Mouse (Mus musculus) ES-E14 (cell line): ENCODE measurements around the gene Gtf2f1. TPM values are rescaled to one million over a fixed set of nuclear protein-coding genes. Genes with fewer than 3 reads are reported as not detected.
A peak's percentile ranks its signal among the peaks of the same experiment; 100 is the strongest.

Source experiments
- DNase-seq: peaks from one replicate; pipeline ENCODE4 v3.0.0-alpha.2; 2013; ENCODE audit warnings: low read depth, low spot score
- H3K27ac ChIP-seq: 2 replicates; pipeline ENCODE4 v1.5.1; 2012; ENCODE audit warnings: low read depth, mild to moderate bottlenecking, low read length, moderate library complexity, mixed read lengths; ENCODE audit not compliant: poor library complexity, insufficient read depth, severe bottlenecking
- H3K36me3 ChIP-seq: 2 replicates; pipeline ENCODE4 v1.6.1; 2012; ENCODE audit warnings: mild to moderate bottlenecking, low read length, moderate library complexity, mixed read lengths; ENCODE audit not compliant: control insufficient read depth, poor library complexity, insufficient read depth, severe bottlenecking
- H3K4me1 ChIP-seq, 2 experiments: fragments of 150-350 bp in 1 of 2; sonication (generic) in 1 of 2; 2 replicates each; pipeline ENCODE4 v1.6.1; 2012; ENCODE audit warnings: low read length in 2 of 2, mild to moderate bottlenecking in 1 of 2, mixed read lengths in 1 of 2; ENCODE audit not compliant: control insufficient read depth in 2 of 2, insufficient read depth in 2 of 2, poor library complexity in 1 of 2
- H3K4me3 ChIP-seq, 2 experiments: fragments of 150-350 bp in 1 of 2; sonication (generic) in 1 of 2; 2 replicates each; pipeline ENCODE4 v1.5.1; 2012; ENCODE audit warnings: low read length in 2 of 2, low read depth in 1 of 2, mild to moderate bottlenecking in 1 of 2, mixed read lengths in 1 of 2; ENCODE audit not compliant: insufficient read depth in 1 of 2, poor library complexity in 1 of 2, severe bottlenecking in 1 of 2
- H3K9ac ChIP-seq: 2 replicates; pipeline ENCODE4 v1.6.1; 2012; ENCODE audit warnings: low read depth, mild to moderate bottlenecking, low read length, mixed read lengths; ENCODE audit not compliant: poor library complexity, insufficient read depth, severe bottlenecking
- H3K9me3 ChIP-seq: fragments of 150-350 bp; sonication (generic); 2 replicates; pipeline ENCODE4 v1.6.1; 2012; ENCODE audit warnings: low read depth, mild to moderate bottlenecking, low read length; ENCODE audit not compliant: control insufficient read depth, insufficient read depth
- CHD2 ChIP-seq: IDR thresholded peaks from 2 replicates; pipeline ENCODE4 v1.6.1; 2014; ENCODE audit warnings: mild to moderate bottlenecking, low read depth, low read length, inconsistent platforms
- HCFC1 ChIP-seq: IDR thresholded peaks from 2 replicates; pipeline ENCODE4 v1.6.1; 2012; ENCODE audit warnings: low read length, inconsistent platforms, borderline replicate concordance; ENCODE audit not compliant: insufficient read depth
- MAFK ChIP-seq: IDR thresholded peaks from 2 replicates; pipeline ENCODE4 v1.6.1; 2014; ENCODE audit warnings: mild to moderate bottlenecking, low read depth, low read length, inconsistent platforms; ENCODE audit not compliant: insufficient read depth
- ZC3H11A ChIP-seq: IDR thresholded peaks from 2 replicates; pipeline ENCODE4 v1.6.1; 2012; ENCODE audit warnings: low read depth, mild to moderate bottlenecking, inconsistent platforms, low read length, borderline replicate concordance
- ZNF384 ChIP-seq: IDR thresholded peaks from 2 replicates; pipeline ENCODE4 v1.6.1; 2012; ENCODE audit warnings: low read depth, low read length, inconsistent platforms
- in situ Hi-C, 2 experiments: fragments of 600-800 bp; cut with MboI; formaldehyde crosslinking; loops; one replicate each; pipeline ENCODE4 v1.15.1; 2025; ENCODE audit warnings: low sequenced_read_pairs in 2 of 2, inconsistent platforms in 1 of 2; ENCODE audit not compliant: unreplicated experiment in 2 of 2
- total RNA-seq: library from RNA; depleted of rRNA; stranded (reverse); fragments of 300-350 nt; gene quantifications from 2 replicates; pipeline ENCODE4 v1.2.3, GENCODE M21; 2012

Gtf2f1 gene
- total RNA-seq, 1 experiment, result 101 TPM

- in situ Hi-C loops, result no loop called here
- H3K36me3 ChIP-seq, result no peaks in the 10 kb centered on the region
- H3K9me3 ChIP-seq, result no peaks in the 10 kb centered on the region
- no peak overlapping the region for H3K9ac ChIP-seq
- no peak for TF ChIP-seq ZNF384
- peak overlapping the region in 1 of 2 experiments; percentile 27; a peak in 1 of 4 replicates for H3K4me3 ChIP-seq
- H3K4me1 ChIP-seq, result peaks cover 0 to 7% of the 10 kb centered on the region in 2 experiments; a peak in 2 of 4 replicates
- no peak for DNase-seq
- H3K27ac ChIP-seq, result no peak overlapping the region
Measured at GRCm38 (mm10) chr17:57038978-57039377, 27.9 kb upstream of the Gtf2f1 start.

GRCm38 (mm10) chr17:57032854-57033253 lies 21.8 kb upstream of the Gtf2f1 start:
- DNase-seq, result no peak
- peaks cover 3 to 8% of the 10 kb centered on the region in 2 experiments; a peak in 1 of 4 replicates for H3K4me1 ChIP-seq
- no peak for TF ChIP-seq ZC3H11A
- no peak for TF ChIP-seq CHD2
- TF ChIP-seq ZNF384, result no peak
- no peak for TF ChIP-seq MAFK
- TF ChIP-seq HCFC1, result no peak
- H3K27ac ChIP-seq, result no peak overlapping the region
- H3K36me3 ChIP-seq, result peaks cover 10% of the 10 kb centered on the region
- H3K4me3 ChIP-seq, result peak overlapping the region; percentile 66 to 72; a peak in 3 of 4 replicates
- in situ Hi-C loops, result no loop called here
- no peaks in the 10 kb centered on the region for H3K9me3 ChIP-seq
- H3K9ac ChIP-seq, result peak overlapping the region; percentile 80; the same call in 1 of the 2 replicates

- H3K27ac ChIP-seq, result peak overlapping the region; percentile 35
Measured at GRCm38 (mm10) chr17:57031661-57032420, 20.8 kb upstream of the Gtf2f1 start.

GRCm38 (mm10) chr17:57030931-57031660 lies 20.0 kb upstream of the Gtf2f1 start, which contains the start of gene Khsrp:
Gene Khsrp, minus strand, starts transcription at chr17:57031522.
- peak; percentile 9; the same call in 1 of the 2 replicates for TF ChIP-seq HCFC1
- no peak for TF ChIP-seq ZNF384
- no peak for TF ChIP-seq MAFK
- Histone ChIP-seq H3K9me3 (no peaks in the 10 kb centered on the region), H3K4me3 (peak within 1 kb of the TSS; percentile 95 to 99), H3K27ac (peak within 1 kb of the TSS; percentile 90), H3K9ac (peak within 1 kb of the TSS; percentile 98), H3K36me3 (peaks cover 25% of the 10 kb centered on the region), H3K4me1 (peaks cover 3 to 7% of the 10 kb centered on the region in 2 experiments; a peak in 1 of 4 replicates)
- no peak for DNase-seq
- in situ Hi-C loops, result no loop called here

More at GRCm38 (mm10) chr17:57031661-57032420, 20.8 kb upstream of the Gtf2f1 start:
- DNase-seq, result peak; percentile 100
- TF ChIP-seq ZC3H11A (no peak), MAFK (no peak), ZNF384 (no peak), HCFC1 (peak; percentile 55; the same call in 1 of the 2 replicates), CHD2 (peak; percentile 97)
- Histone ChIP-seq H3K36me3 (peaks cover 18% of the 10 kb centered on the region), H3K4me3 (peak overlapping the region; percentile 66 to 72), H3K4me1 (peaks cover 3 to 7% of the 10 kb centered on the region in 2 experiments; a peak in 1 of 4 replicates), H3K9ac (peak overlapping the region; percentile 80), H3K9me3 (no peaks in the 10 kb centered on the region)
- in situ Hi-C loops, result no loop called here
